Mouse (Mus musculus) forebrain, postnatal 0 days (tissue): ENCODE measurements at regions not wholly inside any gene's neighbourhood (a gene's known extent, or its start where the extent isn't known, plus 50 kb on each side); places are given as distances from the start of the nearest gene placed in this dataset.

Experiments
- ATAC-seq: fragments of 200-750 bp; cut with Nextera tagmentation; 2 replicates; pipeline ENCODE4 v1.8.0; 2017; ENCODE audit warnings: mild to moderate bottlenecking, moderate library complexity
- DNase-seq: peaks from one replicate; pipeline ENCODE4 v3.0.0-alpha.2; 2015
- H3K27ac ChIP-seq: fragments of 300-500 bp; sonication (generic); 2 replicates; pipeline ENCODE4 v1.5.1; 2014; ENCODE audit warnings: low read depth, mild to moderate bottlenecking, antibody characterized with exemption, low read length, moderate library complexity, mixed read lengths
- H3K27me3 ChIP-seq: fragments of 300-500 bp; sonication (generic); 2 replicates; pipeline ENCODE4 v1.6.1; 2014; ENCODE audit warnings: mild to moderate bottlenecking, low read length, mixed read lengths; ENCODE audit not compliant: insufficient read depth
- H3K36me3 ChIP-seq: fragments of 300-500 bp; sonication (generic); 2 replicates; pipeline ENCODE4 v1.6.1; 2014; ENCODE audit warnings: mild to moderate bottlenecking, moderate library complexity; ENCODE audit not compliant: insufficient read depth
- H3K4me1 ChIP-seq: fragments of 300-500 bp; sonication (generic); 2 replicates; pipeline ENCODE4 v1.6.1; 2014; ENCODE audit warnings: antibody characterized with exemption; ENCODE audit not compliant: insufficient read depth
- H3K4me2 ChIP-seq: fragments of 300-500 bp; sonication (generic); 2 replicates; pipeline ENCODE4 v1.6.1; 2014; ENCODE audit warnings: low read depth, mild to moderate bottlenecking, moderate library complexity
- H3K4me3 ChIP-seq: fragments of 300-500 bp; sonication (generic); 2 replicates; pipeline ENCODE4 v1.5.1; 2014; ENCODE audit warnings: low read depth, low read length, mixed read lengths
- H3K9ac ChIP-seq: fragments of 300-500 bp; sonication (generic); 2 replicates; pipeline ENCODE4 v1.6.1; 2014; ENCODE audit warnings: mild to moderate bottlenecking
- H3K9me3 ChIP-seq: fragments of 300-500 bp; sonication (generic); 2 replicates; pipeline ENCODE4 v1.6.1; 2016; ENCODE audit warnings: low read length
- CTCF ChIP-seq: sonication (generic); IDR thresholded peaks from 2 replicates; pipeline ENCODE4 v1.5.1; 2016; ENCODE audit warnings: antibody characterized with exemption, control low read depth, low read depth
- WGBS: fragments of 180-500 bp; shearing (Covaris S2); extraction: QIAGEN DNeasy Blood & Tissue Kit; methylation state at CpG from one replicate; pipeline ENCODE4 v1.1.7; 2014; 5-methylcytosine and 5-hydroxymethylcytosine counted together

GRCm38 (mm10) chr1:71909508-71910124 is 256.6 kb upstream of the Fn1 start:
- 58% methylated on average over 11 of the region's 11 CpGs for WGBS
- no peak overlapping the region for H3K4me3 ChIP-seq
- no peaks in the 10 kb centered on the region for H3K4me1 ChIP-seq
- no peak overlapping the region for H3K9ac ChIP-seq
- H3K4me2 ChIP-seq: no peak overlapping the region
- TF ChIP-seq CTCF: no peak
- no peak for ATAC-seq
- no peaks in the 10 kb centered on the region for H3K36me3 ChIP-seq
- DNase-seq: no peak
- H3K9me3 ChIP-seq: no peaks in the 10 kb centered on the region
- H3K27ac ChIP-seq: no peak overlapping the region
- no peaks in the 10 kb centered on the region for H3K27me3 ChIP-seq

DNA sequence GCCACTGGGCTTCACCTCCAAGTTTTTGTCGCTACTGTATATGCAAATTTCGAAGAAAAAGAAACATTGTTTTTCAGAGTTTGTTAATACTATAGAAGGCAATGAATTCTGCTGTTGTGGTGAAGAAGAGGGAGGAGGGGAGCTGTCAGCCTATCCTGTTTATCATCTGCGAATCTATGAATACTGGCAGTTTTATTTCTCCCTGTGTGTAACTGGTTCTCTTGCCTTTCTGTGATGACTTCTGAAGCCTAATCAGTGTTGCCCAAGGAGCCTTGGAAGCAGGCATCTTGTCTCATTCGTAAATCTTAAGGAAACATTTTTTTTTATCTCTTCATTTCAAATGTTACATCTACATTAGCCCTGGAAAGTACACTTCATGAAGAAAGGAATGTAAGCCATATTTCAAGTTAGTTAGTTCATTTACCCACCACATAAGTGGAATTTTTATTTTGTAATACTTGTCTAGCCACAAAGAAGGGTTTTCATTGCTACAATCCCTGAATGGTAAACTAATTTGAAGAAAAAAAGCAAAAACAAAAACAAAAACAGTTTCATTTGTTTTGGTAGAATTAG is 251.5 kb upstream of the Fn1 start:
- H3K9ac ChIP-seq: no peak overlapping the region
- no peak overlapping the region for H3K4me2 ChIP-seq
- DNase-seq (no peak), ATAC-seq (no peak)
- no peaks in the 10 kb centered on the region for H3K9me3 ChIP-seq
- no peak overlapping the region for H3K27ac ChIP-seq
- WGBS: 80% methylated on average over 4 of the region's 4 CpGs
- no peak overlapping the region for H3K4me3 ChIP-seq
- H3K4me1 ChIP-seq: no peaks in the 10 kb centered on the region
- no peak for TF ChIP-seq CTCF
- no peaks in the 10 kb centered on the region for H3K27me3 ChIP-seq
- H3K36me3 ChIP-seq: no peaks in the 10 kb centered on the region

DNA sequence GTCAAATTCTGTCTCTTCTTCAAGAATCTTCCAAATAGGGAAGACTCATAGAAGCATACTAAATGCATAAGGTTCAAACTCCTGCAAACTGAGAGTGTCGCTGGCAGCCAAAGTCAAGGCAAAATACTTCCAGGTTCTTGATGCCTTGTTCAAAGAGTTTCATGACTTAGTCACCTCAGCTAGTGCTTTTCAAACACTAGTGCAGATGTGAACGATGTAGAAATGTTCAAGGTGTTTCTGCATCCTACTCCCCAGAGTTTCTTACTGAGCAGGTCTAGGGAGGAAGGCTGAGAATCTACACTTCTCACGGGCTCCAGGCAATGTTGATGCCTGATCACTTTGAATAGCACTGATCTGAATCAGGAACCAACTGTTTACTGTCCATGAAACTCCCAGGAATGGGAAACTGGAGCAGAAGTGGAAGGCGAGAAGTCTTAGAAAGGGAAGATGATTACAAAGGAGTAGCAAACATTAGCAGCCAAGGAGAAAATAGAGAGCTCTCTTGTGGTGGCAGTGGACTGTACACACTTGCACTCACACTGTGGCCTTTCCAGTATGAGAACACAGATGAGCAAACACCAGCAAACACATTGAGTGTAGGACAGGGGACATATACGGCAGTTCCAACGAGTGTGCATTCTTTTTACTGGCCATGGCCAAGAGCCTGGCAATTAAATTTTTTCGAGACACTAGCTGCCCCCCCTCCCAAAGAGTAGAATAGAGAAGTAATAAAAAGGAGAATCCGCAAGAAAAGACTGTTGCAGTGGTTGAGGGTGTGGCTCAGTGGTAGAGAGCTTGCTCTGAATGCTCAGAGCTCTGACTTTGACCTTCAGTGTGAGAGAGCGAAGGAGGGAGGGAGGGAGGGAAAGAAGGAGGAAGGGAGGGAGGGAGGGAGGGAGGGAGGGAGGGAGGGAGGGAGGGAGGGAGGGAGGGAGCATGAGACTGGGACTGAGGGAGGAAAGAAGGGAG is 247.4 kb upstream of the Fn1 start:
- no peak for ATAC-seq

DNA sequence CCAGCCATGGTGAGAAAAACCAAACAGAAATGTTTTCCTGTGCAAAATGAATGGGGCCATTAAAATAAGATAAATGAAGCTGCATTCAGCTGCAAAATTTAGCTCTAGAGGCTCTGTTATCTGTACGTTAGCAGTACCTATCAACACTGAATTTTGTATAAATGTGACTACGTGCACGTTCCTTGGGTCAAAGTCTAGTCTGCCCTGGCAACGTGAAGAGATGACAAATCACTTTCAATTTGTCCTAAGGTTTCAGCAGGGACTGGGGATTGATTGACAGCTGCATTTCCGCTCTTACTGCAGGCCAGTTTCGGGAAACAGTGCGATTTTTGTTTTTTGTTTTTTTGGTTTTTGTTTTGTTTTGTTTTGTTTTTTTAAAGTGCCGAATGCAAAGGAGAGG is 246.1 kb upstream of the Fn1 start:
- no peak overlapping the region for H3K27ac ChIP-seq
- 57% methylated on average over 8 of the region's 8 CpGs for WGBS

More for the DNA sequence above, 247.4 kb upstream of the Fn1 start:
- H3K27me3 ChIP-seq: no peaks in the 10 kb centered on the region
- H3K27ac ChIP-seq: no peak overlapping the region
- no peaks in the 10 kb centered on the region for H3K9me3 ChIP-seq
- DNase-seq: no peak
- peaks cover 6% of the 10 kb centered on the region for H3K4me1 ChIP-seq
- WGBS: 83% methylated on average over 9 of the region's 9 CpGs
- TF ChIP-seq CTCF: no peak
- H3K9ac ChIP-seq: no peak overlapping the region
- no peak overlapping the region for H3K4me3 ChIP-seq
- H3K36me3 ChIP-seq: no peaks in the 10 kb centered on the region
- no peak overlapping the region for H3K4me2 ChIP-seq

GRCm38 (mm10) chr1:71898198-71898597 is 245.2 kb upstream of the Fn1 start:
- no peaks in the 10 kb centered on the region for H3K27me3 ChIP-seq
- peak overlapping the region; percentile 28; the same call in 1 of the 2 replicates for H3K9ac ChIP-seq
- peaks cover 6% of the 10 kb centered on the region for H3K4me1 ChIP-seq
- H3K36me3 ChIP-seq: no peaks in the 10 kb centered on the region
- DNase-seq (peak; percentile 48), ATAC-seq (peak; percentile 72)
- H3K4me2 ChIP-seq: peak overlapping the region; percentile 17; the same call in 1 of the 2 replicates
- no peak overlapping the region for H3K4me3 ChIP-seq
- H3K9me3 ChIP-seq: no peaks in the 10 kb centered on the region
- TF ChIP-seq CTCF: no peak
- peak overlapping the region; percentile 62; the same call in 1 of the 2 replicates for H3K27ac ChIP-seq
- 35% methylated on average over 6 of the region's 6 CpGs for WGBS

More for the DNA sequence above, 246.1 kb upstream of the Fn1 start:
- ATAC-seq (no peak), DNase-seq (no peak)
- H3K27me3 ChIP-seq: no peaks in the 10 kb centered on the region
- no peak overlapping the region for H3K4me3 ChIP-seq
- H3K9me3 ChIP-seq: no peaks in the 10 kb centered on the region
- peaks cover 6% of the 10 kb centered on the region for H3K4me1 ChIP-seq
- no peak overlapping the region for H3K4me2 ChIP-seq
- H3K36me3 ChIP-seq: no peaks in the 10 kb centered on the region
- no peak overlapping the region for H3K9ac ChIP-seq
- no peak for TF ChIP-seq CTCF

GRCm38 (mm10) chr1:71897464-71898051 is 244.6 kb upstream of the Fn1 start:
- Histone ChIP-seq H3K4me2 (peak overlapping the region; percentile 17; the same call in 1 of the 2 replicates), H3K4me3 (no peak overlapping the region), H3K27ac (no peak overlapping the region), H3K9ac (no peak overlapping the region), H3K4me1 (peaks cover 6% of the 10 kb centered on the region), H3K36me3 (no peaks in the 10 kb centered on the region), H3K9me3 (no peaks in the 10 kb centered on the region), H3K27me3 (no peaks in the 10 kb centered on the region)
- ATAC-seq (peak; percentile 80), DNase-seq (peak; percentile 75)
- no peak for TF ChIP-seq CTCF
- 52% methylated on average over 8 of the region's 8 CpGs for WGBS
